In the genomic region with DNA sequence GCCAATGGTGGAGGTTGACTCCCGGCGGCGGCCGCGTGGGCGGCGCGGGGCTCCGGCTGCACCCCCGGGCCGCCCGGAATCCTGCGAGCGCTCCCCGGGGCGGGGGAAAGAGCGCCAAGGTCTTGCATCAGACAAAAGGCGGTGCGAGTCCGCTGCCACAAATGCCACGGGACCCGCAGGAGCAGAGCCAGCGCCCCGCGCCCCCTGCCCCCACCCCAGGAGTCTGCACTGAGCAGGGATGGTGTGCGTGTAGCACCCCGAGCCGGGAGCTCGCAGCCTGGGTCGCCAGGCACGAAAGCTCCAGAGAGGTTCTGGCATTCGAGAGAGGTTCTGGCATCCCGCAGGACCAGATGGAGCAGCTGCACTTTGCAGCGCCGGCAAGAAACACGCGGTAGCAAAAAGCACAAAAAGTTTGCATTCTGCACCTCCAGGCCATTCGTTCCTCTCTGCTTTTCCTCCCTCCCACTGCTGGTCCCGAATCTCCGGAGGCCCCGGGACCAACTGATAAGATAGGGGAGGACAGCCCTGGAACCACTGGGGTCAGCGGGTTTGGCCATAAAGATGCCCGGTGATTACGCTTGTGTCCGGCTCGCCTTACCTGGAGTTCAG, we compare ENCODE assay signal across 1 mouse cellular context.
TF ChIP-seq lines count a peak whose summit lies in the region.

No protein-coding gene starts in this region.

TF ChIP-seq in C2C12, 6 proteins besides CTCF, POLR2A, EP300 and RAD21 (continued from another document):
- no peak for TF ChIP-seq FOSL1 (IDR thresholded peaks at IDR 0.05; ENCODE audit: insufficient read depth, low read length, poor library complexity, severe bottlenecking)
- no peak for TF ChIP-seq USF1 (IDR thresholded peaks at IDR 0.05; ENCODE audit: low read depth)
TF ChIP-seq in C2C12: peak in this region for 1.
